Mouse (Mus musculus): ENCODE results near the gene Tnfrsf9. TPM values are rescaled to one million over a fixed set of nuclear protein-coding genes. Genes with fewer than 3 reads are reported as not detected.

Gene Tnfrsf9
- polyA plus RNA-seq (2015; fragmentation: Nextera tagmentation; extraction: Ambion mirVana): 1.2 and 1.8 TPM in 2 replicates

GRCm38 (mm10) chr4:150914290-150914733 is at the start of gene Tnfrsf9, which contains the start of gene Park7:
TSS of gene Tnfrsf9 (plus strand) at chr4:150914562.
TSS of gene Park7 (minus strand) at chr4:150914437.

Other genes with a start within 250 kb of the Tnfrsf9 start
- gene Errfi1, start 60.6 kb upstream of the Tnfrsf9 start, polyA plus RNA-seq (2015; fragmentation: Nextera tagmentation; extraction: Ambion mirVana): 37.5 and 40.2 TPM in 2 replicates
- gene Park7, start 125 bp upstream of the Tnfrsf9 start, polyA plus RNA-seq (2015; fragmentation: Nextera tagmentation; extraction: Ambion mirVana): 299 and 301 TPM in 2 replicates
- not detected in 2 replicates for gene Uts2, start 82.5 kb downstream of the Tnfrsf9 start, polyA plus RNA-seq (2015; fragmentation: Nextera tagmentation; extraction: Ambion mirVana)
- 4.4 and 4.8 TPM in 2 replicates for gene Per3, start 130.1 kb downstream of the Tnfrsf9 start, polyA plus RNA-seq (2015; fragmentation: Nextera tagmentation; extraction: Ambion mirVana)
- gene Vamp3, start 143.4 kb downstream of the Tnfrsf9 start, polyA plus RNA-seq (2015; fragmentation: Nextera tagmentation; extraction: Ambion mirVana): 106 and 117 TPM in 2 replicates
- not detected in 2 replicates for gene Gm13090, start 175.0 kb downstream of the Tnfrsf9 start, polyA plus RNA-seq (2015; fragmentation: Nextera tagmentation; extraction: Ambion mirVana)

Measured in urinary bladder, postnatal 0 days (tissue).